Mouse (Mus musculus) heart, adult 11 months (tissue): ENCODE results near the gene Pcsk6.

ENCODE experiments used
- DNase-seq: peaks from one replicate; pipeline ENCODE4 v3.0.0; 2022

The Pcsk6 gene

GRCm38 (mm10) chr7:66058703-66059102 lies 197.2 kb downstream of the Pcsk6 start, which contains the start of gene Snrpa1:
TSS of gene Snrpa1 (plus strand) at chr7:66059003.
- DNase-seq = no peak

- peak; percentile 99 for DNase-seq
These were observed 198.8 kb downstream of the Pcsk6 start for GRCm38 (mm10) chr7:66060066-66060956.

GRCm38 (mm10) chr7:66061057-66061456 lies 199.5 kb downstream of the Pcsk6 start:
- no peak for DNase-seq

DNA sequence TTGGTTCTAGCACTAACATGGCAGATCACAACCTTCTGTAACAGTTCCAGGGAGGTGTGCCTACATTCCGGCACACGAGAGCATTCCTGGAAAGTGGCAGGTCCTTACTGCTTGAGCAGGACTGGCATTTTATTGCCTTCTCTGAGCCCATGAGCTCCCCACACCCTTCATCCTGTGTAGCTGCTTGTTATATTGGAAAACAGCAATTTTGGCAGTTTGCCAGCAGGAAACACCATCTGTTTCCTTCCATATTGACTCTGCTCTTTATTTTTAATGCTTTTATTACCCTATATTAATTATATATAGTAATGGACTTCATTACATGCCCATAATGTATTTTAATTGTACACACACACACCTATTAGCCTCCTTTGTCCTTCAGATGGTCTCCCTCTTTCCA lies 214.9 kb downstream of the Pcsk6 start:
- DNase-seq = no peak

- peak; percentile 100 for DNase-seq
These were observed 218.1 kb downstream of the Pcsk6 start, which contains the start of gene Selenos for GRCm38 (mm10) chr7:66079364-66080230. TSS of gene Selenos (plus strand) at chr7:66079649.

- DNase-seq = peak; percentile 88
These were observed 218.7 kb downstream of the Pcsk6 start for GRCm38 (mm10) chr7:66080231-66080613.

- DNase-seq = no peak
These were observed 222.2 kb downstream of the Pcsk6 start for GRCm38 (mm10) chr7:66083757-66084156.

DNA sequence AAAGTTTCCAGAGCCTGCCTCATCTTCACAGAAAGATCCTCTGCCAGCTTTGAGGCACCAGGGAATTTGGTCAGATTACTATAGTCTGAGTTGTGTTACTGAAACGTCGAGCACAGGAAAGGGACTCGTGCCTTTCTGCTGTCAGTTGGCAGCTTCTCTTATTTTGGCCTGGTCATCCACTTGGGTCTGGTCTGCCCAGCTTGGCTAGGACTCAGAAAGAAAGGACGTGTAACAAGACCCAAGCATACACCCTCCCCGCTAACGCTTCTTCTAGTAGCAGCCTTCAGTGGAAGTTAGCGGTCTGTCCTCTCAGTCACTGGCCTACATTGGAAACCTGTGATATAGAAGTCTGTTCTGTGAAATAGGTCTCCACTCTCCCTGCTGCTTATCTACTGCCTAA lies 223.0 kb downstream of the Pcsk6 start:
- peak; percentile 90 for DNase-seq

DNA sequence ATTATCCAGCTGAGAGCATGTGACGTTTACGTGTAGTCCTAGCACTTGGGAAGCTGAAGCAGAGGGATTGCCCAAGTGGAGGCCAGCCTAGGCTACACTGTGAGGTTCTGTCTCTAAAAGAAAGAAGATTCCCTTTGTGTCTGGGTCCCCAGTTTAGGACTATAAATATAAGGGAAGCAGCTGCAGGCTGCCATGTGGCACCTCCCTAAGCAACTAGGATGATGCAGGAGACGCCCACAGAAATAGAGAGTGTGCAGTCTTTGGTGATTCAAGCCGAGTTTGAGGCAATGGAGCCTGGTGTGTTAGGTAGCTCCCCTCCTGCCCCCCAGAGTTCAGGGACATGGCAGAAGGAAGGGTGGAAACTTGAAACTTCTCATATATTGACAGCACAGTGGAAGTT lies 226.1 kb downstream of the Pcsk6 start:
- DNase-seq = peak; percentile 83

DNA sequence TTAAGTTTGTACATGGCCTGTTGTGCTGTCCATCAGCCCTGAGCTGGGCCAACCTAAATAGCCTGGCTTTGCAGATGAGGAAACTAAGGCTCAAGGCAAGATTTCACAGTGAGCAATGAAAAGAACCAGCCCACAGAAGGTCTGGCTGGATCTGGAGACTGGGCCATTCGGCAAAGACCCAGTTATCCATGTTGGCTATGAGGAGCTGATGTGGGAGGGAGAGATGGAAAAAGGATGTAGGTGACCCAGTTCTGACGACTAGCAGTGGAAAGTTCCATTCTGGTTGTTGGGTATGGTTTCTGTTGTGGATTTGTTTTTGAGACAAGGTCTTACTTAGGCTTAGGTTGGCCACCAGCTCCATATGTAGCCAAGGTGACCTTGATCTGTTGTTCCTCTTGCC lies 226.5 kb downstream of the Pcsk6 start:
- DNase-seq = no peak

GRCm38 (mm10) chr7:66090676-66091190 lies 229.2 kb downstream of the Pcsk6 start:
- DNase-seq = no peak

- DNase-seq = no peak
These were observed 230.0 kb downstream of the Pcsk6 start for GRCm38 (mm10) chr7:66091553-66091952.

DNA sequence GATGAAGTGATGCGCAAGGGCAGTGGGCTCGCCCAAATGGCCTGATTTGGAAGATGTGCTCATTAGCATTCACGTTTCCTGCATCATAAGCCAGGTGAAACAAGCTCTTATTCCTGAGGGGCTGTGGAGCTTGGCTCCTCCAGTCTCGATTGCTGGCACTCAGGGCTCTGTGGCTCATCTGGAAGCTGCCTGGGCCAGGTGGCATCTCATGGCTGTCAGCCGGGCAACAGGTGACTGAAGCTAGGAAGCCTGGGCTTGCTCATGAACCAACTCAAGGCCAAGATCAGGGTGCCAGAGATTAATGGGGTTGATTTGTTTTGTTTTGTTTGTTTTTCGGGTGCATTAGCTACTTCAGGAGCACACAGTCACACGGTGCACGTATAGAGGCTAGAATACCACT lies 231.1 kb downstream of the Pcsk6 start:
- no peak for DNase-seq

DNA sequence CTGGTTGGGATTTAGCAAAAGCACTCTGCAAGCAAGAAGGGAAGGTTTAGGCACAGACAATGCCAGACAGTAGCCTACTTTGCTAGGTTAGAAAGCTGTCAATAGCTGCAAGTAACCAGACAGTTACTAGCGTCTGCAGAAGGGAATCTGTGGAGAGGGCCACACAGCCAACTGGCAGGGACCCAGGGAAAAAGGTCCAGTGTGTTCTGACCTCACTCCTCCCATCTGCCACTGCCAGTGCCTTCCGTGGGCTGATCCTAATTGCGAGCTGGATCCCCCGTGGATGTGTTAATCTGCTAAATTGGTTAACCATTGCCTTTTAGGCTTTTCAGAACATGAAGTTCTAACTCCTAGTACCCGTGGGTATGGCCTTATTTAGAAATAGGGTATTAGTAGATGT lies 232.6 kb downstream of the Pcsk6 start:
- peak; percentile 92 for DNase-seq

- no peak for DNase-seq
These were observed 237.3 kb downstream of the Pcsk6 start for GRCm38 (mm10) chr7:66098803-66099202.
